Mouse (Mus musculus) A20 (cell line): ENCODE data around the gene Urah.

Experiments used
- DNase-seq: peaks from one replicate; pipeline ENCODE4 v3.0.0-alpha.2; 2011; ENCODE audit warnings: low read depth, low spot score

Urah gene

GRCm38 (mm10) chr7:140874224-140874623, 39.4 kb downstream of the Urah start:
- no peak for DNase-seq

DNA sequence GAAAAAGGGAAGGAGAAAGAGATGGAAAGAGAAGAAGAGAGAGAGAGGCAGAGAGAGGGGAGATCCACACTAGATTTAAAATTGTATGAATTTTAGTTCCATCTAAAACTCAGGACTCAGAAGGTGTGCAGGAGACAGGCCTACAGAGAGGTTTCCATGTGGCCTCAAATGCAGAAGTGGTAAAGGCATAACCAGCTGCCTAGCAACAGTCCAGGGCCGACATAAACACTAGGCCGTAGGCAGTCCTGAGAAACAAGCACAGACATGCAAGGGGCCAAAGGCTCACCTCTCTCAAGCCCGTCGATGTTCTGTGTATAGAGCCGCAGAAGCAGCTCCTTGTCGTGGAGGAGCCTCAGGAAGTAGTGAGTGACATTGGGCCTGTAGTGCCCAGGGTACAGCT, 42.5 kb downstream of the Urah start:
- no peak for DNase-seq

DNA sequence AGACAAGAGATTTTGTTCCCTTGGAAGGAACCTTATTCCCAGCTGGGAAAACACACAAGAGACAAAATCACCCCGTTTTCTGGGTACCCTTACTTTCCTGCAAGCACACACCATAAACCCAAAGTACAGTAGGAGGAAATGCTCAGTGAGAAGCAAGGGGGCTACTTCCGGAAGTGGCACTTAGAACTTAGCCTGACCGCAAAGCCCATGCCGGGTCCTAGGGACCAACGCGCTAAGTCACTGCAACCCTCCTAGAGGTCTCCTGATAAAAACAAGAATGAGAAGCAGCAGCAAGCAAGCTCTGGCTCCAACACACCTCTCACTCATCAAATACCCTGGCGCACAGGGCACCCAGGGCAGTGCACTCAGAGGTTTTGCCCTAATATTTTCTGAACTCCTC, 44.5 kb downstream of the Urah start:
- no peak for DNase-seq

DNA sequence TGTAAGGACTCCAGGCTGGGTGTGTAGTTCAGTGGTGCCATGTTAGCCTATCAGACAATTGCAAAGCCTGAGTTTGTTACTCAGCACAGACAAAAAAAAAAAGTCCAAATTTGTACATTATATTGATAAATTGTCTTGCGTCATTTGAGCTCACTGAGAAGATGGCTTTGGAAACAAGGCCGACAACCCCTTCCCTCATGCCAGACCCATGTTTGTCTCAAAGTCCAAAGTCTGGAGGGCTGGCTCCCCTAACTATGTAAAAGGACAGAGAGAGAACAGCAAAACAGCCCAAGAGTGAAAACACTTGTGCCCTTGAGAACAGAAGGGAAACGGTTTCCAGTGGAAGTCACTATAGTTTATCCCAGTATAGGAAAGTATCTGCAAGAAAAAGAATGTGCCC, 45.6 kb downstream of the Urah start:
- no peak for DNase-seq

- peak; percentile 44 for DNase-seq
These were observed 46.2 kb downstream of the Urah start for GRCm38 (mm10) chr7:140880865-140881515.

DNA sequence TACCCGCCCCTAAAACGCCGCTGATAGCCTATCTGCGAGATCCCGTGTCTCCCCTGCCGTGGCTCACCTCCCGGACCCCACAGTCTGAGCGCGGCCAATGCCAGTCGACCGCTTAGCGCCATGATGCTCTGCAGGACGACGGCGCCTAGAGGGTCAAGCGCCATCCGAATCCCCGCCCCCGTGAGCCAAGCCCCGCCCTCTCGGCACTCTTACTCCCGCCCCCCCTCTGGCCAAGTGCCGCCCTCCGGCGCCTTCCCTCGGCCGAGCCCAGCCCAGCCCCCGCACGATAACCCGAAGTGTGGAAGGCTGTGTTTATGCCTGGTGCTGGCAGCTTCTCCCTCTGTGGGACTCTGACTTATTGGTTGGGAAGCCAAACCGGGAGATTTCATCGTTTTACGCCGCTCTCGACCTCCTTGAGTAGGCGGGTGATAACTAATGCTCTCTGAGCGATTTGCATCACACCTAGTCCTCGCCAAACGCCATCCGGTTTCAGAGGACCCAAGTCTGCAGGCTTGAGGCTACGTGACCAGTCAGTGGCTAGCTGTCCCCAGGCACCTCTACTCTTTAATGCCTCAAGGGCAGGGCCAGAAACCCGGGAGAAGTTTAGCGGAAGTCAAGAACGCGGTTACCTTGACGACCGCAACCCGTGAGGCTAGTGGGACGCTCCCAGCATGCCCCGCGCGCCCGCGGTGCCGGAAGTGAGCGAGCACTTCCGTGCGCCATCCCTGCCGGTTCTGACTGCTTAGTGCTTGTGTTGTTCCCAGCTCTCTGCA, 47.1 kb downstream of the Urah start, which contains the start of the genes Psmd13 and Sirt3:
Gene Psmd13 (plus strand): TSS at position 273 of the 773 bp plus-strand sequence.
Gene Sirt3 (minus strand): TSS at position 614 of the 773 bp plus-strand sequence.
- DNase-seq: peak; percentile 95

GRCm38 (mm10) chr7:140882469-140882803, 47.6 kb downstream of the Urah start:
- no peak for DNase-seq
